Mouse (Mus musculus) MEL (cell line): ENCODE results near the gene Cbr3. TPM values are rescaled to one million over a fixed set of nuclear protein-coding genes. Genes with fewer than 3 reads are reported as not detected.

Experiments used
- DNase-seq: peaks from one replicate; pipeline ENCODE4 v3.0.0; 2011; ENCODE audit warnings: low read depth, low spot score
- H3K27ac ChIP-seq: 2 replicates; pipeline ENCODE4 v1.5.1; 2012; ENCODE audit warnings: low read depth, mild to moderate bottlenecking, control low read depth, low read length, moderate library complexity; ENCODE audit not compliant: control insufficient read depth
- H3K27me3 ChIP-seq, 2 experiments: fragments of 150-350 bp in 1 of 2; sonication (generic) in 1 of 2; 2 replicates each; pipeline ENCODE4 v1.6.1; 2012; ENCODE audit warnings: low read length in 2 of 2, mild to moderate bottlenecking in 2 of 2, improper control_type of control experiment in 1 of 2, moderate library complexity in 1 of 2; ENCODE audit not compliant: insufficient read depth in 2 of 2, control insufficient read depth in 1 of 2
- H3K36me3 ChIP-seq, 2 experiments: 2 replicates each; pipeline ENCODE4 v1.6.1; 2012 to 2014; ENCODE audit warnings: low read length in 2 of 2, improper control_type of control experiment in 1 of 2, inconsistent platforms in 1 of 2, mild to moderate bottlenecking in 1 of 2; ENCODE audit not compliant: insufficient read depth in 2 of 2, control insufficient read depth in 1 of 2
- H3K4me1 ChIP-seq, 2 experiments: fragments of 150-350 bp in 1 of 2; sonication (generic) in 1 of 2; 2 replicates each; pipeline ENCODE4 v1.6.1; 2012; ENCODE audit warnings: low read length in 2 of 2, improper control_type of control experiment in 1 of 2, mild to moderate bottlenecking in 1 of 2; ENCODE audit not compliant: insufficient read depth in 2 of 2, control insufficient read depth in 1 of 2
- H3K4me3 ChIP-seq, 2 experiments: fragments of 150-350 bp in 1 of 2; sonication (generic) in 1 of 2; 2 replicates each; pipeline ENCODE4 v1.5.1; 2012; ENCODE audit warnings: low read depth in 2 of 2, low read length in 2 of 2, mild to moderate bottlenecking in 2 of 2, moderate library complexity in 2 of 2, control low read depth in 1 of 2, improper control_type of control experiment in 1 of 2; ENCODE audit not compliant: control insufficient read depth in 1 of 2, insufficient read depth in 1 of 2
- H3K79me2 ChIP-seq: 2 replicates; pipeline ENCODE4 v1.6.1; 2012; ENCODE audit warnings: mild to moderate bottlenecking, low read length, moderate library complexity; ENCODE audit not compliant: control insufficient read depth, poor library complexity, insufficient read depth
- H3K9ac ChIP-seq: 2 replicates; pipeline ENCODE4 v1.6.1; 2012; ENCODE audit warnings: low read depth, mild to moderate bottlenecking, control low read depth, low read length, moderate library complexity; ENCODE audit not compliant: control insufficient read depth, poor library complexity, severe bottlenecking
- H3K9me3 ChIP-seq: fragments of 150-350 bp; sonication (generic); replicated peaks from 2 replicates; pipeline ENCODE4 v1.6.1; 2012; ENCODE audit warnings: mild to moderate bottlenecking, low read length, improper control_type of control experiment, moderate library complexity; ENCODE audit not compliant: insufficient read depth
- CHD1 ChIP-seq: IDR thresholded peaks from 2 replicates; pipeline ENCODE4 v1.6.1; 2012; ENCODE audit warnings: low read depth, mild to moderate bottlenecking, inconsistent platforms, low read length, improper control_type of control experiment
- CHD2 ChIP-seq: IDR thresholded peaks from 2 replicates; pipeline ENCODE4 v1.6.1; 2011; ENCODE audit warnings: low read length, improper control_type of control experiment
- CTCF ChIP-seq, 3 experiments: IDR thresholded peaks in 2 of 3; conservative IDR thresholded peaks in 1 of 3; 2 replicates each; pipeline ENCODE4 v1.5.1; 2011 to 2012; ENCODE audit warnings: low read length in 3 of 3, low read depth in 2 of 3, mild to moderate bottlenecking in 2 of 3, improper control_type of control experiment in 1 of 3, inconsistent platforms in 1 of 3, mixed read lengths in 1 of 3, moderate library complexity in 1 of 3; ENCODE audit not compliant: control insufficient read depth in 1 of 3, insufficient read depth in 1 of 3, poor library complexity in 1 of 3, severe bottlenecking in 1 of 3
- ETS1 ChIP-seq: IDR thresholded peaks from 2 replicates; pipeline ENCODE4 v1.6.1; 2012; ENCODE audit warnings: low read depth, mild to moderate bottlenecking, inconsistent platforms, low read length, improper control_type of control experiment, moderate library complexity
- GATA1 ChIP-seq: IDR thresholded peaks from 2 replicates; pipeline ENCODE4 v1.6.1; 2011; ENCODE audit warnings: low read depth, low read length, improper control_type of control experiment
- JUND ChIP-seq: IDR thresholded peaks from 2 replicates; pipeline ENCODE4 v1.6.1; 2011; ENCODE audit warnings: low read depth, mild to moderate bottlenecking, improper control_type of control experiment, low read length
- MAX ChIP-seq: IDR thresholded peaks from 2 replicates; pipeline ENCODE4 v1.6.1; 2011; ENCODE audit warnings: low read length, improper control_type of control experiment
- MAZ ChIP-seq: IDR thresholded peaks from 2 replicates; pipeline ENCODE4 v1.6.1; 2012; ENCODE audit warnings: low read depth, mild to moderate bottlenecking, inconsistent platforms, low read length, improper control_type of control experiment
- MEF2A ChIP-seq: IDR thresholded peaks from 2 replicates; pipeline ENCODE4 v1.6.1; 2014; ENCODE audit warnings: low read depth, mild to moderate bottlenecking, inconsistent platforms, low read length, improper control_type of control experiment; ENCODE audit not compliant: poor library complexity, insufficient replicate concordance, severe bottlenecking; ENCODE audit errors: extremely low read depth
- MXI1 ChIP-seq: IDR thresholded peaks from 2 replicates; pipeline ENCODE4 v1.6.1; 2011; ENCODE audit warnings: mild to moderate bottlenecking, low read depth, low read length, improper control_type of control experiment
- NRF1 ChIP-seq: IDR thresholded peaks from 2 replicates; pipeline ENCODE4 v1.6.1; 2014; ENCODE audit warnings: low read depth, mild to moderate bottlenecking, inconsistent platforms, low read length, improper control_type of control experiment, moderate library complexity; ENCODE audit not compliant: poor library complexity, insufficient read depth, severe bottlenecking
- POLR2A ChIP-seq, 2 experiments: IDR thresholded peaks; 2 replicates each; pipeline ENCODE4 v1.6.1; 2011 to 2012; ENCODE audit warnings: low read length in 2 of 2, mild to moderate bottlenecking in 2 of 2, control low read depth in 1 of 2, improper control_type of control experiment in 1 of 2, low read depth in 1 of 2, moderate library complexity in 1 of 2; ENCODE audit not compliant: control insufficient read depth in 1 of 2, insufficient read depth in 1 of 2, poor library complexity in 1 of 2
- POLR2AphosphoS5 ChIP-seq: IDR thresholded peaks from 2 replicates; pipeline ENCODE4 v1.6.1; 2012; ENCODE audit warnings: low read depth, borderline replicate concordance, mild to moderate bottlenecking, inconsistent platforms, low read length, moderate library complexity, mixed read lengths
- RAD21 ChIP-seq: IDR thresholded peaks from 2 replicates; pipeline ENCODE4 v1.6.1; 2011; ENCODE audit warnings: mild to moderate bottlenecking, low read depth, low read length, improper control_type of control experiment
- RCOR1 ChIP-seq: IDR thresholded peaks from 2 replicates; pipeline ENCODE4 v1.6.1; 2012; ENCODE audit warnings: low read depth, mild to moderate bottlenecking, inconsistent platforms, low read length, improper control_type of control experiment
- SIN3A ChIP-seq: IDR thresholded peaks from 2 replicates; pipeline ENCODE4 v1.6.1; 2012; ENCODE audit warnings: low read length, improper control_type of control experiment, inconsistent platforms
- SMC3 ChIP-seq: IDR thresholded peaks from 2 replicates; pipeline ENCODE4 v1.6.1; 2011; ENCODE audit warnings: low read depth, low read length, improper control_type of control experiment
- TAL1 ChIP-seq: IDR thresholded peaks from 2 replicates; pipeline ENCODE4 v1.6.1; 2012; ENCODE audit warnings: mild to moderate bottlenecking, inconsistent platforms, low read length, moderate library complexity, mixed read lengths
- USF1 ChIP-seq: IDR thresholded peaks from 2 replicates; pipeline ENCODE4 v1.6.1; 2014; ENCODE audit warnings: low read depth, mild to moderate bottlenecking, inconsistent platforms, low read length, improper control_type of control experiment, moderate library complexity
- ZMIZ1 ChIP-seq: IDR thresholded peaks from 2 replicates; pipeline ENCODE4 v1.6.1; 2012; ENCODE audit warnings: low read depth, mild to moderate bottlenecking, inconsistent platforms, low read length, improper control_type of control experiment, moderate library complexity
- polyA plus RNA-seq, 2 experiments: library from polyadenylated mRNA; stranded (reverse) in 1 of 2; unstranded in 1 of 2; fragments of >175 nt in 1 of 2; fragments of >200 nt in 1 of 2; gene quantifications; 2 replicates each; pipeline versions ENCODE4 v1.2.1 to v1.2.4; 2012; ENCODE audit warnings: low replicate concordance in 2 of 2, low read depth in 1 of 2; ENCODE audit not compliant: insufficient read length in 2 of 2, insufficient read depth in 1 of 2, missing spikeins in 1 of 2
- total RNA-seq: library from RNA; depleted of rRNA; stranded (reverse); fragments of 300-350 nt; gene quantifications from 2 replicates; pipeline ENCODE4 v1.2.3, GENCODE M21; 2012

Cbr3 gene
- total and polyA plus RNA-seq, 3 experiments = not detected

- H3K79me2 ChIP-seq = no peaks in the 10 kb centered on the region
- no peak for DNase-seq
- no peak overlapping the region for H3K9ac ChIP-seq
- H3K4me3 ChIP-seq = no peak overlapping the region
- H3K4me1 ChIP-seq = no peaks in the 10 kb centered on the region
- TF ChIP-seq MXI1 (no peak), USF1 (no peak), POLR2AphosphoS5 (no peak), POLR2A (IDR thresholded peaks at IDR 0.05; ENCODE audit: control insufficient read depth in 1 of 2, insufficient read depth in 1 of 2, low read depth in 1 of 2, low read length in 2 of 2, poor library complexity in 1 of 2) (no peak), SMC3 (no peak), MAZ (no peak)
- H3K36me3 ChIP-seq = no peaks in the 10 kb centered on the region
- H3K27me3 ChIP-seq = no peaks in the 10 kb centered on the region
- no peaks in the 10 kb centered on the region for H3K9me3 ChIP-seq
- H3K27ac ChIP-seq = no peak overlapping the region
These were observed 38.8 kb downstream of the Cbr3 start for GRCm38 (mm10) chr16:93721771-93722170.

DNA sequence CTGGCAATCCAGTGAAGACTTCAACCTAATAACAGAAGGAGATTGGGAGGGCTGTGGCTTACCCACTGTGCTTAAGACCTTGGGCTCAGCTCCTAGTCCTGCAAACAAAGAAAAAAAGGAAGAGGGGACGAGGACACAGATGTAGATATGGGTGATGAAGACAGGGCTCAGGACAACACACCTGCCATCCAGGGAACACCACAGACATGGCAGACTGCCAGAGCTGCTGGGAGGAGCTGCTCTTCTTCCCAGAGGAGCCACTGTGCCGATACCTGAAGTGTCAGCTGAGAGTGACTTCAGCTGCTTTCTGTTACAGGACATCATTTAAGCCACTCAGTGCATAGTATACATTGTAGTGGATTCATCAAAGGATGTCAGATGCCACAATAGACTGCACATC lies 39.5 kb downstream of the Cbr3 start:
- H3K9me3 ChIP-seq = no peaks in the 10 kb centered on the region
- H3K79me2 ChIP-seq = no peaks in the 10 kb centered on the region
- no peak for DNase-seq
- no peak for TF ChIP-seq RCOR1
- no peak for TF ChIP-seq MAX
- TF ChIP-seq RAD21 = no peak
- no peak for TF ChIP-seq CTCF (IDR thresholded peaks at IDR 0.05 in 2 of 3, conservative IDR thresholded peaks at IDR 0.05 in 1 of 3; ENCODE audit: control insufficient read depth in 1 of 3, insufficient read depth in 1 of 3, low read depth in 2 of 3, low read length in 3 of 3, poor library complexity in 1 of 3, severe bottlenecking in 1 of 3)
- no peak for TF ChIP-seq CHD1
- no peak for TF ChIP-seq JUND
- TF ChIP-seq ZMIZ1 = no peak
- TF ChIP-seq CHD2 = no peak
- TF ChIP-seq TAL1 = no peak
- TF ChIP-seq POLR2A (IDR thresholded peaks at IDR 0.05; ENCODE audit: control insufficient read depth in 1 of 2, insufficient read depth in 1 of 2, low read depth in 1 of 2, low read length in 2 of 2, poor library complexity in 1 of 2) = no peak
- no peak for TF ChIP-seq SMC3
- no peak for TF ChIP-seq NRF1
- no peak for TF ChIP-seq SIN3A
- no peak for TF ChIP-seq GATA1
- no peak for TF ChIP-seq POLR2AphosphoS5
- TF ChIP-seq MEF2A = no peak
- no peak for TF ChIP-seq ETS1
- H3K4me3 ChIP-seq = no peak overlapping the region
- H3K36me3 ChIP-seq = no peaks in the 10 kb centered on the region
- H3K9ac ChIP-seq = no peak overlapping the region
- no peak overlapping the region for H3K27ac ChIP-seq
- H3K27me3 ChIP-seq = no peaks in the 10 kb centered on the region
- H3K4me1 ChIP-seq = no peaks in the 10 kb centered on the region
